Mouse (Mus musculus): ENCODE data around the gene Tex29. TPM values are rescaled to one million over a fixed set of nuclear protein-coding genes. Genes with fewer than 3 reads are reported as not detected.

Tex29 gene
- polyA plus RNA-seq, 1 experiment from 2014 or later = not detected

- no peak for ATAC-seq (ENCODE audit: insufficient number of reproducible peaks, insufficient read depth, low FRiP score, low read depth)
These were observed 44.4 kb downstream of the Tex29 start for GRCm38 (mm10) chr8:11884646-11885045.

GRCm38 (mm10) chr8:11885881-11886699 lies 45.8 kb downstream of the Tex29 start:
- 70% methylated on average over 12 of the region's 12 CpGs for WGBS
- Histone ChIP-seq H3K4me3 (ENCODE audit: low read depth, low read length) (no peak overlapping the region), H3K9me3 (ENCODE audit: control insufficient read depth, low read depth, low read length) (no peaks in the 10 kb centered on the region), H3K27ac (ENCODE audit: low read length) (no peak overlapping the region), H3K9ac (replicated peaks; ENCODE audit: low read depth, low read length) (no peak overlapping the region), H3K4me1 (ENCODE audit: control insufficient read depth, insufficient read depth, low read length) (no peaks in the 10 kb centered on the region), H3K36me3 (ENCODE audit: control insufficient read depth, insufficient read depth, low read length) (no peaks in the 10 kb centered on the region), H3K27me3 (ENCODE audit: control insufficient read depth, insufficient read depth, low read length) (no peaks in the 10 kb centered on the region), H3K4me2 (replicated peaks; ENCODE audit: low read depth, low read length) (no peak overlapping the region)
- ATAC-seq (ENCODE audit: insufficient number of reproducible peaks, insufficient read depth, low FRiP score, low read depth) = no peak

More at GRCm38 (mm10) chr8:11884646-11885045, 44.4 kb downstream of the Tex29 start:
- no peak overlapping the region for H3K9ac ChIP-seq (replicated peaks; ENCODE audit: low read depth, low read length)
- no peaks in the 10 kb centered on the region for H3K27me3 ChIP-seq (ENCODE audit: control insufficient read depth, insufficient read depth, low read length)
- WGBS = 87% methylated on average over 3 of the region's 3 CpGs
- no peak overlapping the region for H3K4me2 ChIP-seq (replicated peaks; ENCODE audit: low read depth, low read length)
- no peak overlapping the region for H3K27ac ChIP-seq (ENCODE audit: low read length)
- no peak overlapping the region for H3K4me3 ChIP-seq (ENCODE audit: low read depth, low read length)
- no peaks in the 10 kb centered on the region for H3K36me3 ChIP-seq (ENCODE audit: control insufficient read depth, insufficient read depth, low read length)
- H3K4me1 ChIP-seq (ENCODE audit: control insufficient read depth, insufficient read depth, low read length) = no peaks in the 10 kb centered on the region
- H3K9me3 ChIP-seq (ENCODE audit: control insufficient read depth, low read depth, low read length) = no peaks in the 10 kb centered on the region

GRCm38 (mm10) chr8:11886824-11887223 lies 46.5 kb downstream of the Tex29 start:
- no peaks in the 10 kb centered on the region for H3K36me3 ChIP-seq (ENCODE audit: control insufficient read depth, insufficient read depth, low read length)
- H3K4me3 ChIP-seq (ENCODE audit: low read depth, low read length) = no peak overlapping the region
- no peak overlapping the region for H3K27ac ChIP-seq (ENCODE audit: low read length)
- no peak overlapping the region for H3K4me2 ChIP-seq (replicated peaks; ENCODE audit: low read depth, low read length)
- no peaks in the 10 kb centered on the region for H3K9me3 ChIP-seq (ENCODE audit: control insufficient read depth, low read depth, low read length)
- H3K27me3 ChIP-seq (ENCODE audit: control insufficient read depth, insufficient read depth, low read length) = no peaks in the 10 kb centered on the region
- no peak for ATAC-seq (ENCODE audit: insufficient number of reproducible peaks, insufficient read depth, low FRiP score, low read depth)
- no peak overlapping the region for H3K9ac ChIP-seq (replicated peaks; ENCODE audit: low read depth, low read length)
- WGBS = 80% methylated on average over 2 of the region's 2 CpGs
- no peaks in the 10 kb centered on the region for H3K4me1 ChIP-seq (ENCODE audit: control insufficient read depth, insufficient read depth, low read length)

- Histone ChIP-seq H3K4me3 (ENCODE audit: low read depth, low read length) (no peak overlapping the region), H3K9me3 (ENCODE audit: control insufficient read depth, low read depth, low read length) (no peaks in the 10 kb centered on the region), H3K4me2 (replicated peaks; ENCODE audit: low read depth, low read length) (no peak overlapping the region), H3K36me3 (ENCODE audit: control insufficient read depth, insufficient read depth, low read length) (no peaks in the 10 kb centered on the region), H3K4me1 (ENCODE audit: control insufficient read depth, insufficient read depth, low read length) (no peaks in the 10 kb centered on the region), H3K27ac (ENCODE audit: low read length) (no peak overlapping the region), H3K9ac (replicated peaks; ENCODE audit: low read depth, low read length) (no peak overlapping the region), H3K27me3 (ENCODE audit: control insufficient read depth, insufficient read depth, low read length) (no peaks in the 10 kb centered on the region)
- WGBS = 66% methylated on average over 7 of the region's 7 CpGs
- ATAC-seq (ENCODE audit: insufficient number of reproducible peaks, insufficient read depth, low FRiP score, low read depth) = no peak
These were observed 49.1 kb downstream of the Tex29 start for GRCm38 (mm10) chr8:11889156-11890018.

- Histone ChIP-seq H3K27me3 (ENCODE audit: control insufficient read depth, insufficient read depth, low read length) (no peaks in the 10 kb centered on the region), H3K4me2 (replicated peaks; ENCODE audit: low read depth, low read length) (no peak overlapping the region), H3K4me3 (ENCODE audit: low read depth, low read length) (no peak overlapping the region), H3K9ac (replicated peaks; ENCODE audit: low read depth, low read length) (no peak overlapping the region), H3K4me1 (ENCODE audit: control insufficient read depth, insufficient read depth, low read length) (no peaks in the 10 kb centered on the region), H3K27ac (ENCODE audit: low read length) (no peak overlapping the region), H3K36me3 (ENCODE audit: control insufficient read depth, insufficient read depth, low read length) (no peaks in the 10 kb centered on the region), H3K9me3 (ENCODE audit: control insufficient read depth, low read depth, low read length) (no peaks in the 10 kb centered on the region)
- 85% methylated on average over 2 of the region's 2 CpGs for WGBS
- ATAC-seq (ENCODE audit: insufficient number of reproducible peaks, insufficient read depth, low FRiP score, low read depth) = no peak
These were observed 52.5 kb downstream of the Tex29 start for GRCm38 (mm10) chr8:11892756-11893155.

- Histone ChIP-seq H3K4me2 (replicated peaks; ENCODE audit: low read depth, low read length) (no peak overlapping the region), H3K27me3 (ENCODE audit: control insufficient read depth, insufficient read depth, low read length) (no peaks in the 10 kb centered on the region), H3K9me3 (ENCODE audit: control insufficient read depth, low read depth, low read length) (no peaks in the 10 kb centered on the region), H3K4me1 (ENCODE audit: control insufficient read depth, insufficient read depth, low read length) (no peaks in the 10 kb centered on the region), H3K9ac (replicated peaks; ENCODE audit: low read depth, low read length) (no peak overlapping the region), H3K4me3 (ENCODE audit: low read depth, low read length) (no peak overlapping the region), H3K36me3 (ENCODE audit: control insufficient read depth, insufficient read depth, low read length) (no peaks in the 10 kb centered on the region), H3K27ac (ENCODE audit: low read length) (no peak overlapping the region)
- no peak for ATAC-seq (ENCODE audit: insufficient number of reproducible peaks, insufficient read depth, low FRiP score, low read depth)
- 86% methylated on average over 13 of the region's 13 CpGs for WGBS
These were observed 55.9 kb downstream of the Tex29 start for GRCm38 (mm10) chr8:11896022-11896662.

- ATAC-seq (ENCODE audit: insufficient number of reproducible peaks, insufficient read depth, low FRiP score, low read depth) = no peak
- Histone ChIP-seq H3K9me3 (ENCODE audit: control insufficient read depth, low read depth, low read length) (no peaks in the 10 kb centered on the region), H3K9ac (replicated peaks; ENCODE audit: low read depth, low read length) (no peak overlapping the region), H3K4me1 (ENCODE audit: control insufficient read depth, insufficient read depth, low read length) (no peaks in the 10 kb centered on the region), H3K27ac (ENCODE audit: low read length) (no peak overlapping the region), H3K36me3 (ENCODE audit: control insufficient read depth, insufficient read depth, low read length) (no peaks in the 10 kb centered on the region), H3K4me3 (ENCODE audit: low read depth, low read length) (no peak overlapping the region), H3K4me2 (replicated peaks; ENCODE audit: low read depth, low read length) (no peak overlapping the region), H3K27me3 (ENCODE audit: control insufficient read depth, insufficient read depth, low read length) (no peaks in the 10 kb centered on the region)
- WGBS = 86% methylated on average over 10 of the region's 10 CpGs
These were observed 56.4 kb downstream of the Tex29 start for GRCm38 (mm10) chr8:11896677-11897076.

GRCm38 (mm10) chr8:11898814-11899213 lies 58.5 kb downstream of the Tex29 start:
- Histone ChIP-seq H3K9ac (replicated peaks; ENCODE audit: low read depth, low read length) (no peak overlapping the region), H3K36me3 (ENCODE audit: control insufficient read depth, insufficient read depth, low read length) (no peaks in the 10 kb centered on the region), H3K4me1 (ENCODE audit: control insufficient read depth, insufficient read depth, low read length) (no peaks in the 10 kb centered on the region), H3K4me3 (ENCODE audit: low read depth, low read length) (no peak overlapping the region), H3K27me3 (ENCODE audit: control insufficient read depth, insufficient read depth, low read length) (no peaks in the 10 kb centered on the region), H3K4me2 (replicated peaks; ENCODE audit: low read depth, low read length) (no peak overlapping the region), H3K9me3 (ENCODE audit: control insufficient read depth, low read depth, low read length) (no peaks in the 10 kb centered on the region), H3K27ac (ENCODE audit: low read length) (no peak overlapping the region)
- WGBS = 79% methylated on average over 1 of the region's 1 CpGs
- no peak for ATAC-seq (ENCODE audit: insufficient number of reproducible peaks, insufficient read depth, low FRiP score, low read depth)

Measured in stomach, embryonic 14.5 days (tissue).